ENCODE assay signal across 9 mouse cellular contexts in genomic region chr5:127481416-127481815, GRCm38 (mm10).
DNase-seq lines count a peak whose midpoint lies in the region; ATAC-seq and TF ChIP-seq lines count a peak whose summit lies in the region.
"Had no signal": no experiment of that assay in that cellular context is flagged by ENCODE, and none has a peak within 500 bp of the region (broad histone marks: within the 10 kb centered on the region; RNA-seq: fewer than 3 reads in every experiment).

No protein-coding gene starts in this region.

- peak; percentile 67 for TF ChIP-seq CTCF in left cerebral cortex, adult 2 months (IDR thresholded peaks at IDR 0.05)
- peak; percentile 25 for TF ChIP-seq CTCF in ES-Bruce4 (IDR thresholded peaks at IDR 0.05; ENCODE audit: low read depth, low read length)
- TF ChIP-seq CTCF in kidney, postnatal 0 days (IDR thresholded peaks at IDR 0.05; ENCODE audit: low read depth), result peak; percentile 77

- intact Hi-C loops in left cerebral cortex, adult 2 months (cut with DNase I), result loop anchor here (5.0 to 10.0 kb wide), 3 partner anchors 109 to 1957 kb away; no protein-coding TSS in a partner anchor

- no peak overlapping the region for H3K27ac ChIP-seq in left cerebral cortex, adult 2 months
- no peak overlapping the region for H3K27ac ChIP-seq in ES-Bruce4 (ENCODE audit: insufficient read depth, low read length)
- no peak overlapping the region for H3K27ac ChIP-seq in kidney, postnatal 0 days
- H3K27ac ChIP-seq: neural tube, embryonic 13.5 days had no signal

- H3K4me1 ChIP-seq in ES-Bruce4 (ENCODE audit: control insufficient read depth, insufficient read depth, low read length), result no peaks in the 10 kb centered on the region
- no peaks in the 10 kb centered on the region for H3K4me1 ChIP-seq in kidney, postnatal 0 days (replicated peaks; ENCODE audit: insufficient read depth, low read length)

- no peak for TF ChIP-seq EP300 in ES-Bruce4 (IDR thresholded peaks at IDR 0.05; ENCODE audit: insufficient read depth, low read depth, low read length)

- no peaks in the 10 kb centered on the region for H3K9me3 ChIP-seq in ES-Bruce4 (replicated peaks; ENCODE audit: control insufficient read depth, insufficient read depth, low read length, poor library complexity, severe bottlenecking)
- no peaks in the 10 kb centered on the region for H3K9me3 ChIP-seq in kidney, postnatal 0 days (replicated peaks; ENCODE audit: low read length)

- WGBS in kidney, postnatal 0 days, result 34% methylated on average over 5 of the region's 5 CpGs

- H3K4me3 ChIP-seq in left cerebral cortex, adult 2 months, result no peak overlapping the region
- H3K4me3 ChIP-seq in ES-Bruce4 (ENCODE audit: low read depth, low read length), result no peak overlapping the region
- no peak overlapping the region for H3K4me3 ChIP-seq in kidney, postnatal 0 days (replicated peaks; ENCODE audit: low read depth, low read length)
- H3K4me3 ChIP-seq: neural tube, embryonic 13.5 days had no signal

- no peak for TF ChIP-seq POLR2A in ES-Bruce4 (IDR thresholded peaks at IDR 0.05; ENCODE audit: insufficient read depth, low read length)

- no peak overlapping the region for H3K9ac ChIP-seq in ES-Bruce4 (ENCODE audit: low read depth, poor library complexity, severe bottlenecking)
- no peak overlapping the region for H3K9ac ChIP-seq in kidney, postnatal 0 days (ENCODE audit: low read depth, low read length)
- H3K9ac ChIP-seq: neural tube, embryonic 13.5 days had no signal

- DNase-seq in left cerebral cortex, adult 2 months (ENCODE audit: extremely low spot score in 1 of 2, low spot score in 2 of 2), result peak in 1 of 2 experiments; percentile 22
- DNase-seq in left cerebral cortex, adult 11 months (ENCODE audit: low spot score), result no peak
- DNase-seq in adrenal gland, adult 18-20 months (ENCODE audit: low spot score in 2 of 2), result peak; percentile 43 to 49
- peak; percentile 85 for DNase-seq in embryo, embryonic 10.5 days (ENCODE audit: low spot score)
- peak; percentile 20 for DNase-seq in kidney, postnatal 0 days (ENCODE audit: low spot score)
- DNase-seq in retina, embryonic 14.5 days (ENCODE audit: low spot score), result peak; percentile 73

- no peaks in the 10 kb centered on the region for H3K36me3 ChIP-seq in ES-Bruce4 (ENCODE audit: control insufficient read depth, insufficient read depth, low read length, poor library complexity, severe bottlenecking)
- no peaks in the 10 kb centered on the region for H3K36me3 ChIP-seq in kidney, postnatal 0 days (ENCODE audit: insufficient read depth, low read length)
- H3K36me3 ChIP-seq: neural tube, embryonic 13.5 days had no signal

- ATAC-seq in kidney, postnatal 0 days (replicated peaks; ENCODE audit: low FRiP score, low read depth), result no peak
- ATAC-seq in megakaryocyte, adult 5-6 weeks (ENCODE audit: poor library complexity, severe bottlenecking), result no peak

- H3K27me3 ChIP-seq in ES-Bruce4 (ENCODE audit: control insufficient read depth, insufficient read depth, low read length, poor library complexity, severe bottlenecking), result no peaks in the 10 kb centered on the region
- H3K27me3 ChIP-seq in kidney, postnatal 0 days (ENCODE audit: insufficient read depth, low read length), result no peaks in the 10 kb centered on the region

- no peak overlapping the region for H3K4me2 ChIP-seq in kidney, postnatal 0 days (ENCODE audit: low read length)
- H3K4me2 ChIP-seq: neural tube, embryonic 13.5 days had no signal

Comparison
In these comparisons a context has a peak if more than half of its experiments do, and no peak if none do; other contexts are left out.
1. CTCF ChIP-seq: peak in every context shown above with its lines; median percentile 77 in kidney, postnatal 0 days; 67 in left cerebral cortex, adult 2 months; 25 in ES-Bruce4.